Mouse (Mus musculus) large intestine, adult 2 months (tissue): ENCODE measurements at regions not wholly inside any gene's neighbourhood (a gene's known extent, or its start where the extent isn't known, plus 50 kb on each side); places are given as distances from the start of the nearest gene placed in this dataset.
A peak's percentile ranks its signal among the peaks of the same experiment; 100 is the strongest.
"Not testable (repeated sequence)": the region's sequence is repeated elsewhere in the genome, so short reads cannot be mapped to it uniquely, and the experiment has no call there.

Experiments
- DNase-seq: peaks from one replicate; pipeline ENCODE4 v3.0.0-alpha.2; 2012; ENCODE audit warnings: low read depth, low spot score
- WGBS: fragments of 180-500 bp; shearing (Covaris S2); methylation state at CpG from one replicate; pipeline ENCODE4 v1.1.7; 2018; 5-methylcytosine and 5-hydroxymethylcytosine counted together

- WGBS, result 63% methylated on average over 5 of the region's 5 CpGs
- no peak for DNase-seq
Measured at GRCm38 (mm10) chr1:64463715-64464290, 68.6 kb upstream of the Creb1 start.

GRCm38 (mm10) chr1:64461616-64462015, 70.8 kb upstream of the Creb1 start:
- 97% methylated on average over 6 of the region's 6 CpGs for WGBS
- DNase-seq, result not testable (repeated sequence)

GRCm38 (mm10) chr1:64457872-64458271, 74.6 kb upstream of the Creb1 start:
- 76% methylated on average over 5 of the region's 5 CpGs for WGBS
- no peak for DNase-seq

DNA sequence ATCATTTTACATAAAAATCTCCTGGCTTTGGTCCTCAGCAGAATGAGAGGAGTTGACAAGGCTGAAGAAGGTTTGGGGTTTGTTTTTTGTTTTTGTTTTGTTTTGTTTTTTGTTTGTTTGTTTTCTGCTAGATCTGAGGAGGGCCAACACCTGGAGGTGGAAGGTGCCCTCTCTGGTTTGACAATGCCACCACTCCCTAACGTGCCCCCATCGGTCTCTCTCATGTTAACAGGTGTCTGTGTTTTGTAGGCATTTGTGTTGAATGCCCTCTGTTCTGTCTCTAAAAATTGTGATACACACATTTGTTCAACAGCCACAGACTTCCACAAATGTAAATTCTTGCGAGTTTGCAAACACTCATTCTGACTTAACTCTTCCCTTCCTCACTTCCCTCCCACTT, 83.3 kb upstream of the Creb1 start:
- no peak for DNase-seq
- WGBS, result 75% methylated on average over 3 of the region's 3 CpGs

DNA sequence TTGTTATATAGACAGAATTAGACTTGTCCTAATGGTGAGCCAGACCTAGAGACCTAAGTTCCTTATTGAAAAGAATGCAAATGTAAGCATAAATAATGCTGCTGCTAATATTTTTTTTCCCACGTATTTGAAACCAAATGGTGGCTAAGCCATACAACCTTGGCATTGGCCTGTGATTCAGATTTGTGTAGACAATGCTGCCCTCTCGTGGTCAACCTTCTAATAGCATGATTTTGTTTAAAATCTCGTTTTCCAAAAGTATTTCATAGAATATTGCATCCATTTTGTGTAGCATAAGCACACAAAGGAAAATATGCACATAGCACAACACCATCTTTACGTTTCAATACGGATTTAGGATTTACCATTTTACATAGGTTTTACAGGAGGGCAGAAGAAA, 84.4 kb upstream of the Creb1 start:
- WGBS, result 2% methylated on average over 5 of the region's 5 CpGs
- peak; percentile 36 for DNase-seq

GRCm38 (mm10) chr1:64446492-64446891, 86.0 kb upstream of the Creb1 start:
- 82% methylated on average over 4 of the region's 4 CpGs for WGBS
- no peak for DNase-seq

- peak; percentile 8 for DNase-seq
- 23% methylated on average over 13 of the region's 13 CpGs for WGBS
Measured at GRCm38 (mm10) chr1:64445919-64446318, 86.5 kb upstream of the Creb1 start.

GRCm38 (mm10) chr1:64443436-64443835, 89.0 kb upstream of the Creb1 start:
- no peak for DNase-seq

GRCm38 (mm10) chr1:64442179-64442874, 90.1 kb upstream of the Creb1 start:
- DNase-seq, result no peak
- WGBS, result 72% methylated on average over 9 of the region's 9 CpGs

More at GRCm38 (mm10) chr1:64443436-64443835, 89.0 kb upstream of the Creb1 start:
- WGBS, result 89% methylated on average over 6 of the region's 6 CpGs

DNA sequence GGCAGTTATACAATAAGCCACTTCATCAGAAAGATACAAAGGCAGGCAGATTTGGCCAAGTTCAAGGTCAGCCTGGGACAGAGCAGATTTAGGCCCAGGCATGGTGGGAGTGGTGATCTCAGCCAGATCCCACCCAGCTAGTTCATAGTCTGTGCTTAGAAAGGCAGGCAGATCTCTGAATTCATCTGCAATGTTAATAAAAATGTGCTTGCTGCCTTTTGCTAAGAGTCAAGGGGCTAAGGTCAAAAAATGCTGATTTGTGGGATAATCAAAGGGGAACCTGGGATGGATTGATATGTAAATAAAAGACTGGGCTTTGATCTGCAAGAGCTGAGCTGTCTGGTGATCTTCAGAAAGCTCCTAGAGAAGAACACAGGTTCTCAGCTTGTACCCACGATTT, 109.2 kb upstream of the Creb1 start:
- 64% methylated on average over 1 of the region's 1 CpGs for WGBS
- no peak for DNase-seq

GRCm38 (mm10) chr1:64418567-64418966, 113.9 kb upstream of the Creb1 start:
- DNase-seq, result no peak

DNA sequence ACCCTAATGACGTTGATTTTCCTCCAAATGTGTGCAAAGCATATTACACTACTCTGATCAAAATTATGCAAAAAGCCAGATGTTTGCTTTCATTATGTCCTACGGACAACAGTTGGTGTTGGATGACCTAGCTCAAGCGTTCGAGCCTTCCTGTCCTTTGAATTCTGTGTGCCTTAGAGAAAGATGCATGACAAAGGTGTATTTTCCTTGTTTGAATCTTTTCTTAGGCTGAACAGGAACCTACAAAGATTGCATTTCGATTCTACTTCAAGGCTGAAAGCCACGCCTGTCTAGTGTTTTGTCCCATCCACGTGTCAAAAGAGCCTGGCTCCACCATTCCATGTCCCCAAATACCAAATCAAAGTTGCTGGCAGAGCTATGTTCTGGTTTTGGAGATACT, 116.5 kb upstream of the Creb1 start:
- WGBS, result 77% methylated on average over 7 of the region's 7 CpGs
- no peak for DNase-seq

GRCm38 (mm10) chr1:64413181-64413560, 119.3 kb upstream of the Creb1 start:
- 77% methylated on average over 4 of the region's 4 CpGs for WGBS

GRCm38 (mm10) chr1:64412481-64413180, 119.8 kb upstream of the Creb1 start:
- no peak for DNase-seq
- 72% methylated on average over 10 of the region's 10 CpGs for WGBS

More at GRCm38 (mm10) chr1:64413181-64413560, 119.3 kb upstream of the Creb1 start:
- no peak for DNase-seq

DNA sequence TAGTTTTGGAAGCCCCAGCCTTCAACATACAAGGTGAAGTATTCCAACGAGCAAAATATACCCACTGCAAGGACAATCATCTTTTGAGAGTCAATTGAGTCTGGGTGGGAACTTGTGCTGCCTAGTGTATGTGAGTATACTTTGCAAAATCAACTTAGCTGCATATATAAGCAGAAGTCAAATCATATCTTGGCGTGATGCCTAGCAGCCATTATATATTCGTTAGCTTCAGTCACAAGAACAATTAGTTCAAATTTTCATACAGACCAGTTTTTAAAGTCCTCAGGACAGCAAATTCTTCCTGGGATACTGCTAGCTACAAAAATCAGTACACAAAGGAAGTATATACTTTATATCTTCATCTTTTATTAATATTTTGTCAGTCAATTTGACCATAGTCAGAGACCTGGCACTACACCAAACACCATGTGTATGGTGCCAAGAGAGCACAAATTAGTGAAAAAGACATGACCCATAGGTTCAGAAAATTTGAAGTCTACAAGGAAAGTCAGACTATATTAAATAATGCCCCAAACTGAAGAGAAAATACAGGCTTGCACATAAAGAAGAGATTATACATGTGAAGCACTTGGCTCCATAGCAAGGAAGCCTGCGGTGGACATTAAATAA, 120.5 kb upstream of the Creb1 start:
- 63% methylated on average over 4 of the region's 4 CpGs for WGBS
- DNase-seq, result no peak

- no peak for DNase-seq
- 67% methylated on average over 4 of the region's 4 CpGs for WGBS
Measured at GRCm38 (mm10) chr1:64408807-64409582, 123.5 kb upstream of the Creb1 start.

DNA sequence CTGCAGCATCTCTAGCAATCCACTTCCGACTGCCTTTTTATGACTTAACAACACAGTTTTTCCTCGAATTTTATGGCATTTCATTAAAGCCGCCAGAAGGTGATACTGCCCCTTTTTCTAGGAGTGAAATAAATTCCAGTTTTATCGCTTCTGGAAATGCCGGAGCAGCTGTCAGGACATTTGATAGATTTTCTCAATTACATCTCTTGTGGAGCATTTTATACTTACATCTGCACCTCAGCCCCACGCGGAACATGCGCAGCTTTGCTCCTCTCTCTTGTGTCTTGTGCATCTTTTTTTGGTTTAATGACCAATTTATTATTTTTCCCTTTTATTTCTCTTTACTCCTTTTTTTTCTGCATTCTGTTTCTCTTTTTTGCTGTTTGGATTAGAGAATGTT, 140.9 kb upstream of the Creb1 start:
- no peak for DNase-seq
- WGBS, result 37% methylated on average over 8 of the region's 8 CpGs

- DNase-seq, result no peak
- 12% methylated on average over 6 of the region's 6 CpGs for WGBS
Measured at GRCm38 (mm10) chr1:64381264-64381663, 151.2 kb upstream of the Creb1 start.

DNA sequence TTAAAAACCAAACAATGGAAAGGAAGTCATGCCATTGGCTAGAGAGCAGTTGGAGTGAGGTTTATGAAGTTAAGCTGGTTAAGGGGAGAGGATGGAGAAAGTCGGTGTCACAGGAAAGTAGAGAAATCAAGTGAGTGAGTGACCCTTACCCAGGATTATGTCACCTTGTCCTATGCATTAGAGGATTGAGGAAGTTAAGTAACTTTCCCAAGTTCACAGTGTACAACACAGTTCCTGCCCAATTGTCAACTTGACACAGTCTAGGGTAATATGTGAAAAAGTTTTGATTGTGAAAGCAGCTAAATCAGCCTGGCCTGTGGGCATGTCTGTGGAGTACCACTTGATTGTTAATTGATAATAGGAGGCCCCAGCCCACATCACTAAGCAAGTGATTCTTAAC, 156.0 kb upstream of the Creb1 start:
- WGBS, result 54% methylated on average over 1 of the region's 1 CpGs
- DNase-seq, result not testable (repeated sequence)
